Comparison of ENCODE assay signal across 25 mouse cellular contexts in genomic region chr2:142585845-142586244, GRCm38 (mm10).
DNase-seq lines count a peak whose midpoint lies in the region; ATAC-seq and TF ChIP-seq lines count a peak whose summit lies in the region.
"Had no signal": no experiment of that assay in that cellular context is flagged by ENCODE, and none has a peak within 500 bp of the region (broad histone marks: within the 10 kb centered on the region; RNA-seq: fewer than 3 reads in every experiment).

No protein-coding gene starts in this region.

- no peaks in the 10 kb centered on the region for H3K9me3 ChIP-seq in kidney, embryonic 16.5 days (ENCODE audit: low read length)
- H3K9me3 ChIP-seq in intestine, postnatal 0 days (ENCODE audit: control insufficient read depth): no peaks in the 10 kb centered on the region
- H3K9me3 ChIP-seq in midbrain, embryonic 14.5 days (ENCODE audit: control insufficient read depth, low read length): no peaks in the 10 kb centered on the region
- H3K9me3 ChIP-seq: embryonic facial prominence, embryonic 12.5 days; embryonic facial prominence, embryonic 15.5 days; hindbrain, embryonic 12.5 days; hindbrain, embryonic 15.5 days had no signal

- H3K9ac ChIP-seq in kidney, embryonic 16.5 days (replicated peaks; ENCODE audit: low read length): no peak overlapping the region
- H3K9ac ChIP-seq in intestine, postnatal 0 days (ENCODE audit: low read depth, low read length): no peak overlapping the region
- no peak overlapping the region for H3K9ac ChIP-seq in midbrain, embryonic 14.5 days (replicated peaks; ENCODE audit: low read length)
- H3K9ac ChIP-seq: embryonic facial prominence, embryonic 12.5 days; embryonic facial prominence, embryonic 15.5 days; forebrain, postnatal 0 days; hindbrain, embryonic 12.5 days; hindbrain, embryonic 15.5 days had no signal

- H3K4me3 ChIP-seq in kidney, embryonic 16.5 days (ENCODE audit: low read length): no peak overlapping the region
- H3K4me3 ChIP-seq in intestine, postnatal 0 days (ENCODE audit: low read depth, low read length): no peak overlapping the region
- H3K4me3 ChIP-seq in midbrain, embryonic 14.5 days (replicated peaks; ENCODE audit: low read depth, low read length): no peak overlapping the region
- H3K4me3 ChIP-seq: embryonic facial prominence, embryonic 12.5 days; embryonic facial prominence, embryonic 15.5 days; hindbrain, embryonic 12.5 days; hindbrain, embryonic 15.5 days had no signal

- DNase-seq in frontal cortex, postnatal 14 days (ENCODE audit: low spot score in 2 of 2): no peak
- DNase-seq in kidney, postnatal 4 days: no peak
- peak; percentile 6 for DNase-seq in 3T3-L1 (ENCODE audit: low read depth, low spot score)
- no peak for DNase-seq in midbrain, embryonic 14.5 days
- DNase-seq: adrenal gland, postnatal 10 days; adrenal gland, postnatal 36 days; B cell, adult 2 months; cerebellum, adult 18-20 months; cerebellum, adult 9-11 months; cerebellum, postnatal 25 days; forebrain, postnatal 0 days; gastrocnemius, postnatal 14 days; heart, adult 11 months had no signal

- no peak overlapping the region for H3K4me2 ChIP-seq in kidney, embryonic 16.5 days (replicated peaks; ENCODE audit: low read depth, low read length)
- H3K4me2 ChIP-seq in intestine, postnatal 0 days (replicated peaks; ENCODE audit: low read depth): peak overlapping the region; percentile 35
- no peak overlapping the region for H3K4me2 ChIP-seq in midbrain, embryonic 14.5 days (ENCODE audit: low read length)
- H3K4me2 ChIP-seq: embryonic facial prominence, embryonic 12.5 days; embryonic facial prominence, embryonic 15.5 days; heart, embryonic 11.5 days; hindbrain, embryonic 12.5 days; hindbrain, embryonic 15.5 days had no signal

- peak overlapping the region; percentile 46 for H3K27ac ChIP-seq in kidney, embryonic 16.5 days (ENCODE audit: low read length)
- no peak overlapping the region for H3K27ac ChIP-seq in intestine, postnatal 0 days (ENCODE audit: low read depth, low read length)
- no peak overlapping the region for H3K27ac ChIP-seq in midbrain, embryonic 14.5 days (replicated peaks; ENCODE audit: low read depth, low read length)
- H3K27ac ChIP-seq: embryonic facial prominence, embryonic 12.5 days; embryonic facial prominence, embryonic 15.5 days; hindbrain, embryonic 12.5 days; hindbrain, embryonic 15.5 days had no signal

- peaks cover 15% of the 10 kb centered on the region; the same call in 1 of the 2 replicates for H3K4me1 ChIP-seq in kidney, embryonic 16.5 days (ENCODE audit: insufficient read depth, low read length)
- H3K4me1 ChIP-seq in intestine, postnatal 0 days (replicated peaks; ENCODE audit: control insufficient read depth, insufficient read depth, low read length): no peaks in the 10 kb centered on the region
- peaks cover 17% of the 10 kb centered on the region for H3K4me1 ChIP-seq in midbrain, embryonic 14.5 days (ENCODE audit: control insufficient read depth, insufficient read depth, low read length)

- TF ChIP-seq CTCF in intestine, postnatal 0 days (IDR thresholded peaks at IDR 0.05; ENCODE audit: low read depth): no peak

- no peaks in the 10 kb centered on the region for H3K27me3 ChIP-seq in kidney, embryonic 16.5 days (ENCODE audit: insufficient read depth, low read length)
- no peaks in the 10 kb centered on the region for H3K27me3 ChIP-seq in intestine, postnatal 0 days (replicated peaks; ENCODE audit: control insufficient read depth, insufficient read depth, low read length)
- no peaks in the 10 kb centered on the region for H3K27me3 ChIP-seq in midbrain, embryonic 14.5 days (ENCODE audit: control insufficient read depth, insufficient read depth, low read length)
- H3K27me3 ChIP-seq: CH12.LX; embryonic facial prominence, embryonic 12.5 days; embryonic facial prominence, embryonic 15.5 days; hindbrain, embryonic 12.5 days; hindbrain, embryonic 15.5 days; Patski had no signal

- no peaks in the 10 kb centered on the region for H3K36me3 ChIP-seq in kidney, embryonic 16.5 days (ENCODE audit: insufficient read depth, low read length)
- H3K36me3 ChIP-seq in intestine, postnatal 0 days (ENCODE audit: control insufficient read depth, insufficient read depth): no peaks in the 10 kb centered on the region
- H3K36me3 ChIP-seq in midbrain, embryonic 14.5 days (ENCODE audit: control insufficient read depth, insufficient read depth, low read length): no peaks in the 10 kb centered on the region
- H3K36me3 ChIP-seq: embryonic facial prominence, embryonic 12.5 days; embryonic facial prominence, embryonic 15.5 days; G1E; hindbrain, embryonic 12.5 days; hindbrain, embryonic 15.5 days had no signal

- ATAC-seq in frontal cortex, adult (ENCODE audit: low TSS enrichment): 0 out of 2 replicates have a peak, but pooled peaks have one; percentile 33
- 0 out of 2 replicates have a peak, but pooled peaks have one; percentile 11 for ATAC-seq in kidney, embryonic 16.5 days (ENCODE audit: low FRiP score, low TSS enrichment)
- peak; percentile 66; the same call in 1 of the 2 replicates for ATAC-seq in intestine, postnatal 0 days
- ATAC-seq in midbrain, embryonic 14.5 days (ENCODE audit: low FRiP score, low TSS enrichment): no peak
- ATAC-seq: forebrain, embryonic 14.5 days; forebrain, postnatal 0 days had no signal

- WGBS in kidney, embryonic 16.5 days: 71% methylated on average over 5 of the region's 5 CpGs
- whole genome bisulfite sequencing in intestine, postnatal 0 days: 76% methylated on average over 5 of the region's 5 CpGs
- WGBS in midbrain, embryonic 14.5 days: 91% methylated on average over 5 of the region's 5 CpGs
